Mouse (Mus musculus) thymus, adult 2 months (tissue): ENCODE measurements around the gene Dner.

Source experiments
- CTCF ChIP-seq: fragments of 200-500 bp; IDR thresholded peaks from 2 replicates; pipeline ENCODE4 v1.5.1; 2012; ENCODE audit warnings: mild to moderate bottlenecking, control low read depth, low read length, moderate library complexity, borderline replicate concordance; ENCODE audit not compliant: control insufficient read depth, poor library complexity, insufficient read depth; ENCODE audit errors: extremely low read depth
- POLR2A ChIP-seq: fragments of 200-500 bp; IDR thresholded peaks from 2 replicates; pipeline ENCODE4 v1.6.1; 2012; ENCODE audit warnings: mild to moderate bottlenecking, low read length, control low read depth, moderate library complexity; ENCODE audit not compliant: control insufficient read depth, poor library complexity, insufficient read depth; ENCODE audit errors: extremely low read depth

GRCm38 (mm10) chr1:84362709-84363617 lies 333.1 kb downstream of the Dner start:
- TF ChIP-seq POLR2A (no peak), CTCF (no peak)
